Mouse (Mus musculus): ENCODE measurements around the gene Rtca.

The Rtca gene

DNA sequence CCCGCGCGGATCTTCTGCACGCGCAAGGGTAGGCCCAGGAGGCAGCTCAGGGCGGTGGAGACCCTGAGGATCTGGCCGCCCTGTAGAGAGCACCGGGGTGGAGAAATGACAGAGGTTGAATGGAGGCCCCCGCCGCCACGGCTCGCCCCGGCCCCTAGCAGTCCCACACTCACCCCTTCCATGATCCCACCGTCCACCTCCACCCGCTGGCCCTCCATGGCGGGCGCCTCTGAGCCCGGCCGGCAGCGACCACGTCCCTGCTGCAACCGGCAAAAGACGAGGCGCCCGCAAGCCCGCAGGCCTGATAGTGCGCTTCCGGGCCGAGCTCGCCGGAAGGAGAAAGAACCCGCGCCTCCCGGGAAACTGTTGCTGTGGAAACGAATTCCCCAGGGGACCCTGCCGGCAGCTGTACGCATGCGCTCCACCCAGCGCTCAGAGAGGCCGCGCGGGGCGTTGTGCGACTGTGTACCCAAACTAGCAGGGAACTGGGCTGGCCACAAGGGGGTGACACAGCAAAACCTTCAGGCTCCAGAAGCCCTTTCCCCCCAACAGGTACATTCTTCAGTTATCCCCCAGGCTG lies at the start of gene Rtca:
Gene Rtca (minus strand): TSS at position 437 of the 580 bp plus-strand sequence.
- DNase-seq = peak; percentile 98 to 99

DNA sequence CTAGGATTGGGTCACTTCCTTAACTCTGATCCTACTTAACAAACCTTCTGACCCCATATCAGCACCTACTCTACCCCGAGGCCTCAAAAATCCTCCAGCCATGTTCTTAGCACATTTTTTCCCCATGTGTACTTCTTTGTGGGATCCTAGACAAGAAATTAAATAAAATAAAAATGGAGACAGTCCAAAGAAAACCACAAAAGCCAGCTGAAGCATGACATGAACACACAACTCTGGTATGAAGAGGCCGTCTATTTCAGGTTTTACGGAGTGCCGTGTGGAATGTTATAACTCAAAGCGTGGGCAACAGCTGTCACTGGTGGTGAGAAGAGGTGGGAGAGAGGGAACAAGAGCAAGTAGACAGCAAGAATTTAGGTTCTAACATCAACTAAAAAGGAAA lies 43.4 kb upstream of the Rtca start:
- no peak for DNase-seq

DNA sequence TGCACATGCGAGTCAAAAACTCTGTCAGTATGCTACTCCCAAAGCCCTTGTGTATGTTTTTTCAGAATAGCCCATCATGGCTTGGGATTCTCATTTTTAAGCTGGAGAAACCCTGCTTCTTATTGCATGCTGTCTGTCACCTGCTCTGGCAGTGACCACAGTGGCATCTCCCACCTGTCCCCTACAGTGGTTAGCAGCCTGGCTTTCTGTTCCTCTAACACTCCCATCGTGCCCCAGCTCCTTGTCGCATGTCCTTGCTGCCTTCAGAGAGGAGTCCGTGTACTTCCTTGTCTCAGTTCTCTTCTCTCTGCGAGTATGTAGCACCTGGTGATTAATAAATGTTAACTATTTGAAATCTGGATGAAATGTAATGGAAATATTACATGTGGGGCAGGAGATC lies 39.4 kb upstream of the Rtca start:
- DNase-seq = no peak

DNA sequence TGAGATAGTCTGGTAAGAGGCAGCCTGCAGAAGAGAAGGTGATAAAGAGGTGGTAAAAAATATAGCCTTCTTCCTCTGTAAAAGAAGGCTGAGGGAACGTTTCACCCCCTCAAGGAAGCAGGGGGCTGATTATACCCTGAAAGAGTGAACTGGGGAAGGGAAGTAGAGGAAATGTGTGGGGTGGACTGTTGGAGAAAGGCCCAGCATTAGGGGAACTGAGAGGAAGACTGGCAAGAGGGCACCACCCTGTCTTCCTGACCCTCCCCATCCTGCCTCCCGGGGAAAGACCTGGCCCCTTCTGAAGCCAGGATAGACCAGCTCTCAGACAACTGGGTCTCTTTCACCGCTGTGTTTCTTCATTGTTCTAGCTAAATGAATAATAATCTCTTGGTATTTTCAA lies 34.5 kb upstream of the Rtca start:
- DNase-seq = no peak

DNA sequence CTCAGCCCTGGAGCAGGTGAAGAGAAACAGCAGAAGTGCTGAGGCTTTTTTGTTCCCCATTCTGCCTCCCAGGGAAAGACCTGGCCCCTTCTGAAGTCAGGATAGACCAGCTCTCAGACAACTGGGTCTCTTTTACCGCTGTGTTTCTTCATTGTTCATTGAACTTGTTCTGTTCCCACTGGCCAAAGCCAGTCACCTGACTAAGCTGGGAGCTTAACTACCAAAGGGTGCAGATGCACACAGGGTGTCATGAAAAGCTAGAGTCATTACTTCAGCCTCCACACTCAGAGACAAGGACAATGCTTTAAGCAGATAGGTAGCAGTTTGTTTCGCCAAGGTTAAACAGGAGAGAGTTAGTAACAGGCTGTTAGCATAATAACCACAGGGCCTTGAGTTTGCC lies 34.1 kb upstream of the Rtca start:
- DNase-seq = no peak

DNA sequence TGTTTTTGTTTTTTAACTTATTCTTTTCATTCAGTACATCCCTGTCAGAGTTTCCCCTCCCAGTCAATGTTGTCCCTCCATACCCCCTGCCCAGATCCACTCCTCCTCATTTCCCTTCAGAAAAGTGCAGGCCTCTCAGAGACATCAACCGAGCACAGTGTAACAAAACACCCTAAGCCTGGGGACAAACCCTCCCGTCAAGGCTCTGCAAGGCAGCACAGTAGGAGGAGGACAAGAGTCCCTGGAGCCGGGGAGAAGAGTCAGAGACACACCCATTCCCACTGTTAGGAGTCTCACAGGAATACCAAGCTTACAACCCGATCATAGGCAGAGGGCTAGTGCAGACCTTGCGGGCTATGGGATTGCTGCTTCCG lies 29.2 kb upstream of the Rtca start:
- no peak for DNase-seq

DNA sequence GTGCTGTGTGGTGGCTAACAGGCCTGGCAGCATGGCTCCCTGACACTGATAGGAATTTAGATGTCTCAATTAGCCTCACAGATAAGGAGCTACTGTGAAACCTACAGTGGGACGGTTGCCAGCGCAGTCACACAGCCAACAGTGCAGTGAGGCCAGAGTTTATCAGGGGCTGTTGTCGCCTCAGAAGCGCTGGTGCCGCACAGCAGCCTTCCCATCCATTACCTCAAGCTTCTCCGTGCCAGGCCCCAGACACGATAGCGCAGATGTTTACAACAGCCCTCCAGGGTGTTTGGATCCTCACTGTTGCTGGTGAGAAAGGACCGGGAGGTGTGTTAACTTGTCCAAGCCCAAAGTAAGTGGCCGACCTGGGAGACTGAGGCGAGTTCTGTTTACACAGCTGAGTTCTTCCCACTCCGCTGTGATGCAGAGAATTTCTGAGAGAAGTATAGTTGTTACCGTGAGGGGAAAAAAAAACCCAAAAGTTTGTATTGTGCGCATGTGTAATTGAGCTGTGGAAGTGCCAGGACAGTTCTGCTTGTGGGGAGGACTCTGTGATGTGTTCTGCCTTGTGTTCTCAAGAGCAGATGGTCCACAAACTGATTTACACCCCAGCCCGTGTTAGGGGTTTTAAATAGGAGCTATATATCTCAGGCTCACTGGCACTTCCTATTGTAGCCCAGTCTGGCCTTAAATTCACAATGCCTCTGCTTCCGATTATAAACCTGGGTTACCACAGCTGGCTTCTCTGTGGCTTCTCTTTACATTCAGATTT lies 28.6 kb upstream of the Rtca start:
- no peak for DNase-seq

DNA sequence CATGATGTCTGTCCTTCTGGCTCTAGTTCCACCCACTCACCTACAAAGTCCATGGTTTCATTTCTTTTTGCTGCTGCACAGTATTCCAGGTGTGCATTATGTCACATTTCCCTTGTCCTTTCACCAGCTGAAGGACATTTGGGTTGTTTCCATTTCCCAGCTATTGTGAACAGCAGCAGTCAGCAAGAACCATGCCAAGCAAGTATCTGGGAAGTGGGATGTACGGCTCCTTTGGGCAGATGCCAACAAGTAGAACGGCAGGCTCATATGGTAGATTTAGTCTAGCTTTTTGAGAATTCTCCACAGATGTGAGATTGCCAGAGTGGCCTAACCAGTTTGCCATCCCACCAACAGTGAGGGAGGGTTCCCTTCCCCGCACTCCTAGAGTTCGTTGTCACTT lies 22.8 kb upstream of the Rtca start:
- no peak for DNase-seq

DNA sequence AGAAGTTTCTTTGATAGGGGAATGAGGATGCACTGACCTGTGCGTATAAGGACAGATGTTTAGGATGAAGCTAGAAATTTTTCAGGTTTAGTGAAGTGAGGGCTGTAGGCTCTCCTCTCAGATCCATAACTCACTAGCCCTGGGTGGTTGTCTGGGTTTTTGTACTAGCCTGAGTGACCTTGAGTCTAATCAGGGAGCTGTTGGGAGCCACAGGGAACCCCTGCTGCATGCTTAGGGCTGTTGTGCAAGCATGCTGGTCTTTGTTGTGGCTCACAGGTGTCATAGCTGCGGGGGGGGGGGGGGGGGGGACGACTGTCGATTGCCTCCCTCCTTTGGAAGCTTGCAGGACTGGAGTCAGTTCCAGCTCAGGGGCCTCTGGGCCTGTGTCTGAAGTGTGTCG lies 21.7 kb upstream of the Rtca start:
- DNase-seq = no peak

DNA sequence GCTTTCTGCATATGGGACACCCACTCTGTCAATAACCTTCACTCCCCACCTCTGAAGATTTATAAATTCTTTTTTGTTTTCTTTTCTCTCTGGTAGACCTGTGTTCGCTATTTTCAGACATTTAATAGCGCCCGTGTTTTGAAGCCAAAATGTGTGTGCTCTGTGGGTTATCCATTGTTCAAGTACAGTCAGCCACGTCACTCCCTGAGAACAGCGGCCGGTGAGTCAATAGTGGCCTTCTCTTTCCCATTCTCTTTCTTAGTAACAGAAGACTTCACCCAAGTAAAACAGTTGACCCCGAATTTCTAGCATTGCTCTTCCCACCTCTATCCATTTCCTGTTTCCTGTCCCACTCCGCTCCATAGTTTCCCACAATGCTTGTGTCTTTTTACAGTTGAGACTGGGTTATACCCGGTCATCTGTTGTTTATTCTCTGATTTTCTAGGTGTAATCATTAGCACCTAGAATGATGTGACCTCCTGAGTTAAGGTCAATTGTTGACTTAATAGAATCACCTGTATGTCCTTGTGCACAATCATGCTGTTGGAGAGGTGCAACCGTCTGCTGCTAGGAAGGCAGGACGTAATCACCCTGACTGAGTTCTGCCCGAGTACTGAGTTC lies 12.2 kb upstream of the Rtca start:
- no peak for DNase-seq

DNA sequence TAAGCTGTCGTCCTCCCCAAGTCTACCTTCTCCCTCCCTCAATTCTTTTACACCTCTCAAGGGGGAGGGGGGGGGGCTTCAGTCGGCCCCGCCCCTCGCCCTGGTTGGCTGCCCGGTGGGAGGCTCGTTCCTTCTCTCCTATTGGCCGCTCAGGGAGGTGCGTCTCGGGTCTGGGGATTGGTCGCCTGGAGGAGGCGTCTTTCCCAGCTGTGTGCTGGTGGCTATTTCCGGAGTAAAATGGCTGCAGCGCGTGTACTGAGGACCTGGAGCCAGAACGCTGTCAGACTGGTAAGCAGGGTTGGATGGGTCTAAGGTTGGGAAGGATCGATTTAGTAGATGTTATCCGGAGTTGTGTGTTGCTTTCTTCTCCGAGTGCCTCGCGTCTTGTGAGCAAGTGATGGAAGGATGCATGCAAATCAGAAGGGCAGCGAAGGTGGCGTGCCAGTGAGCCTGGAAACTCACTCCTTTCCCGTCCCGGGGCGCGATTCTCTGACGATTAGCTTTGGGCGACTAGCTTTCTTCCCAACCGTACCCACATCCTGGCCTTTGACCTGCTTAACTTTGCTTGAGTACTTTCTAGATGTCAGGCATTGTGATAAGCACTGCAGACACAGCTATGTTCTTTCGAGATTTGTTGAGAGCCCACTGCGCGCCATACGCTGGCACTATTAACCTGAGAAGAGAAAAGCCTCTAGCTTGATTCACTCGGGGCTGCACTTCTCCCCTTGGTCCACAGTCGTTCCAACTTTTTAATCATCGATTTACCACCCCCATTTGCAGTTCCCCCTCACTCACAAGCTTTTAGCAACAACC lies 5.1 kb upstream of the Rtca start, which contains the start of gene Dbt:
Gene Dbt (plus strand): TSS at position 167 of the 813 bp plus-strand sequence.
- DNase-seq = peak; percentile 70 to 72

DNA sequence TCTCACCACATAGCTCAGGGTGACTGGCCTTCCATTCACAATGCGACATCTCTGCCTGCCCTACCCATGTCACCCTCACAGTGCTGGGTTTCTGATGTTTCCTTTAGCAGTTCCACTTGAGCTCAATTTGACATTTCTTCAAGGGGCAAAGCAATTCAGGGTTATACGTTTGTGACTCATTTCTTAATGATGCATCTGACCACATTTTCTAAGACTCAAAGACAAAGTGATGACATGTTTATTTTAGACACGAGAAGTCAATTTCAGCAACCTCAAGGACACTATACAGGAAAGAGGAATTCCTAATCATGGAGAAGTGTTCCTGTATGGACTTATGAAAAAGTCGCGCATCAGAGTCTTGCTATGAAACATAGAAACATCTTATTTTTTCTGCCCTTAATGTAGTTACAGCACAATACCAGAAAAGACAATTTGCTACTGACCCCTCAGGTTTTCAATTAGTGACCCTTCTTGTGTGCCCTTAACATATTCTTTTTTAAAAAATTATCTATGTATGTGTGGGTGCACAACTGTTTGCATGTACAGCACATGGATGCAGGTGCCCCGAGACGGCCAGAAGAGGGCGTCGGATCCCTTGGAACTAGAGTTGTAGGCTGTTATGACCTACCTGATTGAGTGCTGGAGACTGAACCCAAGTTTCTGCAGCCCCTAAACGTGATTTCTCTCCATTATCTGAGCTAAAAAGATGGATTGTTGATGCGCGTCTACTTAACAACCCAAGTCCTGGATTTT lies 4.3 kb upstream of the Rtca start:
- peak in 1 of 2 experiments; percentile 20 for DNase-seq

DNA sequence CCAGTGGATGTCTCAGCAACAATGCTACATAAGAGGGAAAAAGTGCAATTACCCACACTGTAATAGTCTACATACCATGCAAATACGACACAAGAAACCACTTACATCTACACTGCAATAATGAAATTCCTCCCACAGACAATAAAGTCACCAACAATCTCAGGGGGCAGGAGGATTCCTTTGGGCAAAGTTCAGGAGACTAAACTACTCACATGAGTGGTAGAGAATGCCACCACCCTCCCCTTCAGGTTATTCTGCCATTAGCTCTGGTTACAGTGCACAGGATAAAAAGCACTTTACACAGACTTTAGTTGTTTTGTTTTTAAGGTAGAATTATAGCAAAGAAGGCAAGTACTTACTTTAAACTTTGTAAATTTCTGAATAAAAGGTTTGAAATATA lies 12.3 kb downstream of the Rtca start:
- DNase-seq = no peak

DNA sequence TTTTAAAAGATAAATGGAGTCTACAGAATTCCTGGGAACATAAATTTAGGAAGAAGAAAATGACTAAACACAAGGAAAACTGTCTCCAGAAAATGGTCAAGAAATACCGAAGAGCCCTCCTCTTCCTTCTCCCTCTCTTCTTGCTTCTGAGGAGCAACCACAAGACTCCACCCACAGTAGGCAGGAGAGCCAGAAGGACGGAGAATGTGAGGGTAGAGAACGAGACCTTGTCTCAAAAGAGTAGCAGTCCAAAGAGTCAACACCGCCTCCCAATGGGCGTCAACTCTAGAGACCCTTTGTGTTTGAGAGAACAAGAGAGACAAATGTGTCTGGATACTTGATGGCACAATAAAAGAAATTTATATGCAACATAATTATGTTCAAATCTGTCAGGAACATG lies 14.3 kb downstream of the Rtca start:
- DNase-seq = no peak

DNA sequence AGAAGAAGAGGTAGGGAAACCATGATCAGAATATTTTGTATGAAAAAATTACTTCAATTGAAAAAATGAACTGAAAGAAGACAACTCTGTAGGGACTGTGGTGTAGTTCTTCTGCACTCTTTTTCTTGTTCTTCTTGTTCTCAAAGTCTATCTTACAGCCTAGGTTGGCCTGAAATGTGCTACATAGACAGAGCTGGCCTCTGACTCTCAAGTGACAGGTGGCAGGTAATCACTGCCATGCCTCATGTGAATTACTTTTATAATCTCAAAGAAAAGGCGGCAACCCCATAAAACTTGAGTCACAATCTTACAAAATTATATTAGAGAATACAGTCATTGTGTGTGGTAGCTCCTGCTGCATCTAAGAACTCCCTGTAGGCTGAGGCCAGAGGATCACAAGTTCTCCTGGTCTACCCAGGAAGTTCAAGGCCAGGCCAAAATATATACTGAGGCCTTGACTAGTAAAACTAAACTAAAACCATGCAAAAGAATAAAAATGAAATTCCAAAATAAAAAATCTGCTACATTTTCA lies 16.0 kb downstream of the Rtca start:
- no peak for DNase-seq

DNA sequence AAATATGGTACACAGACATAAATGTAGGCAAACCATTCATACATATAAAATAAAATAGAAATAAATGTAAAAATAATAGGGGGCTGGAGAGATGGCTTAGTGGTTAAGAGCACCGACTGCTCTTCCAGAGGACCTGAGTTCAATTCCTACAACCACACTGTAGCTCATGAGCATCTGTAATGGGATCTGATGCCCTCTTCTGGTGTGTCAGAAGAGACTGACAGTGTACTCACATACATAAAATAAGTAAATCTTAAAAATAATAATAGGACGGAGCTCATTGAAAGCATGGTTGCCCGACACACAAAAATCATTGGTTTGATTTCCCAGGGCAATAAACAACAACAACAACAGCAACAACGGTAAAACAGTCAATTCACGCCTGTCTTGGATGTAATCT lies 17.1 kb downstream of the Rtca start:
- no peak for DNase-seq

DNA sequence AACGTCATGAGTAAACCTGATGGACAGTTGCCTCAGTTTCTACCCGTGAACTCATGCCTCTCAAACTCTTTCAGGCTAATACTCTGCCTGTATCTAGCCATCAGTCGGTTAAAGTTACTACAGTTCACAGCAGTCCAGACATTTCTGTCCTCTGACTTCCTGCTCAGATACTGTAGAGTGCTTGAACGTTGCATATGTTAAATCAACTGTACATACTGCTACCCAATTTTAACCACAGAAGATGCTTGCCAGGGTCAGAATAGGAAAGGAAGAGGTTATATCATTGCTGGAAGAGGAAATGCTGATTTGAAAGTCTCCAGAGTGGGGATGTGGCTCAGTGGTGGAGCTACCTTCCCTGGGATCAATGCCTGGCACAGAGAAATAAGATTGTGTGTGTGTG lies 24.7 kb downstream of the Rtca start:
- DNase-seq = no peak

DNA sequence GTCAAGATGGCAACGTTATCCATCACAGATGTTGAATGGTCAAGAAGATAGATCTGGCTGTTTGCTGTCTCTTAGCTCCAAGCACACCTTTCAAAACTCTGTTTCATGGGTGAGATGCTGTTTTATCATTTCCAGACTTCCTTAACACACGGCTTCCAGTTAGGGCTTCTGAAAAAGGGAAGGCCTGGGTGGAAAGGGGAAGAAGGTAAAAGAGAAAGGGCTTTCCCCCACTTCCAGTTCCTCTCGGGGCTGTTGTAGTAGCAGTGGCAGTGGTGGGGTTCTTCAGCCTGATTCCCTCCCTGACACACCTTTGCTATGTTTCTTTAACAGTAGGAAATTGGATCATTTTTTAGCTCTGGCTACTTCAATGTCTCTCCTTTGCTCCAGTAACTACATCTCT lies 25.3 kb downstream of the Rtca start:
- no peak for DNase-seq

DNA sequence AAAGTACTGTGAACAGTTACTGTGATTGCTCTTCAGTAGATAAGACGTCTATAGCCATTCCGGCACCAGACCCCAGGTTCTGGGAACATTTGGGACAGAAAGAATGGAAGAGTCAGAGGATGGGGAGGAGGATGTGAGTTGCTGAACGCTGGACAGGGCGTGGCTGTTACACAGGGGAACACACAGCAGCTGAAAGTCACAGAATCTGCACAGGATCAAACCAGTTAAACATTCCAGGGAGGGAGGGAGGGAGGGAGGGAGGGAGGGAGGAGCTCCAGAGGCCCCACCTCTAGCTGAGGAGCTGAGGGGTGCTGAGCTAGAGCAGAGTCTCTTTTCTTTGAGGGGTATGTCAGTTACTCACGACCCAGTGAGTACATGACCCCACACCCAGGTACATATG lies 27.1 kb downstream of the Rtca start:
- no peak for DNase-seq

DNA sequence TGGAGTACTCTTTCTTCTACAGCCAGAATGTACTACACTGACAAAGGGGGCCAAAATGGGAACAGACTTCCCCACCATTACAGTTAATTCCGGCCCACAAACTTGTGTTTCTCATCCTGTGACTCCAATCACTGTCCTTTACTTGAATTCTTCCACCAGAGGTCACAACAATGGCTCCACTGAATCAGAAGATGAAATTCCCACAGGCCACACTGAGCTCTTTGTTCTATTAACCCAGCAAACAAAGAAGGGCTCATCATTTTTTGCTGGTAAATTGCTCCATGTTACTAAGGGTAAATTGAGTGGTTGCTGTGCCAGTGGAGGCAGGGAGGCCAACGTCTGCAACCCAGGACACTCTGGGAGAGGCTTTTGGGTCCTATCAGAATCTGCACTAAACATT lies 27.9 kb downstream of the Rtca start:
- no peak for DNase-seq

DNA sequence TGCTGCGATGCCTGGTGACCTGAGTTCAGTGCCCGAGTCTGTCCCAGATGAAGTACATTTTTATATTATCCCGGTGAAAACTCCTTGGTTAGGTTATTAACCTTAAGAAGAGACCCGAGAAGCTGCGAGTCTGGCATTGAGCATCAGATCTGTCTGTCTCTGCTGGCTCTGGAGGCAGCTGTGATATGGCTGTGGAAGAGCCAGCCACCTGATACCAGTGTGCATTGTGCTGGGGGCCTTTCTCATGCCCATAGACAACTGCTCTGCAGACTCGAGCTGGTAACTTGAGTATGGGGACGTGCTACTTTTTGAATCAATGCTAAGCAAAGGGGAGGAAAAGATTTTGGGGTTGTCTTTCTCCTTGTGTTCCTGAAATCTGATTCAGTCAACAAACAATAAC lies 30.7 kb downstream of the Rtca start:
- DNase-seq = no peak

DNA sequence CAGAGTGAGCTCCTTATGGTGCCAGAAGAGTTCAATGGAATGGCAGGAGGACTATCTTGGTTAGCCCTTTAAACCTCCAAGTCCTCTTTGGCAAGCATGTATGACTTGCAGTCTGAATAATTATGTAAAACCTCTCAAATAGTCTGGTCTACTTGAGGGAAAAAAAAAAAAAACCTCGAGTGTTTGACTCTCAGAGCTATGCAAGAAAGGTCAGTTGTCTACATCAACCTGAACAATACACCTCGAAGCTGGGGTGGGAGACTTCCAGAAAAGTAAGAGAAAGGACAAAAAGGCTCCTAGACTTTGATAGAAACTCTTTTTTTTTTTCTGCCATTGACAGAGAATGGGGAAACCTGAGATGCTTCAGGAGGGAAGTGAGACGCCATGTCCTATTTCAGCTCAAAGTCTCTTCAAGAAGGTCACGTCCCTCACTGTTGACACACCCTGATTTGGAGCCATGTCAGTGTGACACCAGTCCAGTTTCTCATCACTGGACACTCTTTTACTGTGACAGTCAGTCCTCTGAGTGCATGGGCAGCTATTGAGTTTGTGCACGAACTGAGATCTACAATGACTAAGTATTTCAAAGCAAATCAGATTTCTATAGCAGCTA lies 31.2 kb downstream of the Rtca start:
- DNase-seq = no peak

Data from spleen, adult 18-20 months (tissue).